Mouse (Mus musculus) liver, embryonic 13.5 days (tissue): ENCODE data around the gene Tmem117. TPM values are rescaled to one million over a fixed set of nuclear protein-coding genes. Genes with fewer than 3 reads are reported as not detected.

Experiments used
- ATAC-seq: fragments of 200-750 bp; cut with Nextera tagmentation; 2 replicates; pipeline ENCODE4 v1.8.0; 2017; ENCODE audit warnings: low read depth, mild to moderate bottlenecking, moderate number of reproducible peaks, moderate library complexity
- DNase-seq: peaks from one replicate; pipeline ENCODE4 v3.0.0; 2022
- H3K27ac ChIP-seq: fragments of 300-500 bp; sonication (generic); 2 replicates; pipeline ENCODE4 v1.5.1; 2015; ENCODE audit warnings: moderate library complexity, mild to moderate bottlenecking, inconsistent platforms
- H3K27me3 ChIP-seq: fragments of 300-500 bp; sonication (generic); 2 replicates; pipeline ENCODE4 v1.6.1; 2015; ENCODE audit warnings: mild to moderate bottlenecking, inconsistent platforms
- H3K36me3 ChIP-seq: fragments of 300-500 bp; sonication (generic); 2 replicates; pipeline ENCODE4 v1.6.1; 2015; ENCODE audit warnings: mild to moderate bottlenecking, inconsistent platforms
- H3K4me1 ChIP-seq: fragments of 300-500 bp; sonication (generic); replicated peaks from 2 replicates; pipeline ENCODE4 v1.6.1; 2015; ENCODE audit warnings: inconsistent platforms
- H3K4me2 ChIP-seq: fragments of 300-500 bp; sonication (generic); 2 replicates; pipeline ENCODE4 v1.6.1; 2015; ENCODE audit warnings: inconsistent platforms, mild to moderate bottlenecking, moderate library complexity
- H3K4me3 ChIP-seq: fragments of 300-500 bp; sonication (generic); replicated peaks from 2 replicates; pipeline ENCODE4 v1.5.1; 2015; ENCODE audit warnings: mild to moderate bottlenecking, inconsistent platforms
- H3K9ac ChIP-seq: fragments of 300-500 bp; sonication (generic); 2 replicates; pipeline ENCODE4 v1.6.1; 2015; ENCODE audit warnings: mild to moderate bottlenecking, inconsistent platforms
- H3K9me3 ChIP-seq: fragments of 300-500 bp; sonication (generic); replicated peaks from 2 replicates; pipeline ENCODE4 v1.6.1; 2016; ENCODE audit warnings: inconsistent platforms
- WGBS: fragments of 180-500 bp; shearing (Covaris S2); methylation state at CpG from one replicate; pipeline ENCODE4 v1.1.7; 2015; ENCODE audit not compliant: insufficient replicate concordance; 5-methylcytosine and 5-hydroxymethylcytosine counted together
- polyA plus RNA-seq: library from polyadenylated mRNA; unstranded; fragments of >200 nt; fragmentation: Nextera tagmentation; extraction: Ambion mirVana; gene quantifications from 2 replicates; pipeline ENCODE4 v1.2.1, GENCODE M21; 2015

Gene Tmem117
- polyA plus RNA-seq, 1 experiment from 2014 or later = 0.07 TPM

- H3K27me3 ChIP-seq = 0 out of 2 replicates have a peak, but pooled peaks cover 6% of the 10 kb centered on the region
- H3K4me2 ChIP-seq = no peak overlapping the region
- H3K9me3 ChIP-seq = no peaks in the 10 kb centered on the region
- DNase-seq (no peak), ATAC-seq (no peak)
- H3K9ac ChIP-seq = no peak overlapping the region
- H3K4me3 ChIP-seq = no peak overlapping the region
- H3K27ac ChIP-seq = no peak overlapping the region
- H3K36me3 ChIP-seq = no peaks in the 10 kb centered on the region
- WGBS = 60% methylated on average over 17 of the region's 17 CpGs
- H3K4me1 ChIP-seq = no peaks in the 10 kb centered on the region
Observed at GRCm38 (mm10) chr15:94649071-94649765, 20.2 kb downstream of the Tmem117 start.

- 60% methylated on average over 13 of the region's 13 CpGs for WGBS
Observed at GRCm38 (mm10) chr15:94649766-94650120, 20.7 kb downstream of the Tmem117 start.

GRCm38 (mm10) chr15:94651350-94651749 lies 22.3 kb downstream of the Tmem117 start:
- 65% methylated on average over 9 of the region's 9 CpGs for WGBS
- Histone ChIP-seq H3K36me3 (no peaks in the 10 kb centered on the region), H3K4me3 (no peak overlapping the region)

More at GRCm38 (mm10) chr15:94649766-94650120, 20.7 kb downstream of the Tmem117 start:
- Histone ChIP-seq H3K9ac (no peak overlapping the region), H3K27me3 (0 out of 2 replicates have a peak, but pooled peaks cover 6% of the 10 kb centered on the region), H3K9me3 (no peaks in the 10 kb centered on the region), H3K4me3 (no peak overlapping the region), H3K36me3 (no peaks in the 10 kb centered on the region), H3K27ac (no peak overlapping the region), H3K4me1 (no peaks in the 10 kb centered on the region), H3K4me2 (no peak overlapping the region)
- no peak for DNase-seq
- ATAC-seq = no peak

GRCm38 (mm10) chr15:94651969-94652842 lies 23.2 kb downstream of the Tmem117 start:
- 65% methylated on average over 13 of the region's 13 CpGs for WGBS

More at GRCm38 (mm10) chr15:94651350-94651749, 22.3 kb downstream of the Tmem117 start:
- Histone ChIP-seq H3K27ac (no peak overlapping the region), H3K9me3 (no peaks in the 10 kb centered on the region), H3K4me1 (no peaks in the 10 kb centered on the region), H3K4me2 (no peak overlapping the region), H3K27me3 (0 out of 2 replicates have a peak, but pooled peaks cover 6% of the 10 kb centered on the region), H3K9ac (no peak overlapping the region)
- ATAC-seq (no peak), DNase-seq (no peak)

GRCm38 (mm10) chr15:94652843-94653206 lies 23.8 kb downstream of the Tmem117 start:
- no peaks in the 10 kb centered on the region for H3K9me3 ChIP-seq
- H3K36me3 ChIP-seq = no peaks in the 10 kb centered on the region
- 61% methylated on average over 3 of the region's 3 CpGs for WGBS
- no peak overlapping the region for H3K9ac ChIP-seq
- 0 out of 2 replicates have a peak, but pooled peaks cover 6% of the 10 kb centered on the region for H3K27me3 ChIP-seq
- no peak overlapping the region for H3K4me3 ChIP-seq
- no peak overlapping the region for H3K4me2 ChIP-seq
- DNase-seq = no peak
- no peak overlapping the region for H3K27ac ChIP-seq
- no peak for ATAC-seq
- H3K4me1 ChIP-seq = no peaks in the 10 kb centered on the region

More at GRCm38 (mm10) chr15:94651969-94652842, 23.2 kb downstream of the Tmem117 start:
- H3K9me3 ChIP-seq = no peaks in the 10 kb centered on the region
- no peaks in the 10 kb centered on the region for H3K4me1 ChIP-seq
- H3K4me2 ChIP-seq = no peak overlapping the region
- H3K4me3 ChIP-seq = no peak overlapping the region
- no peak overlapping the region for H3K27ac ChIP-seq
- 0 out of 2 replicates have a peak, but pooled peaks cover 6% of the 10 kb centered on the region for H3K27me3 ChIP-seq
- ATAC-seq = no peak
- no peaks in the 10 kb centered on the region for H3K36me3 ChIP-seq
- DNase-seq = no peak
- no peak overlapping the region for H3K9ac ChIP-seq

GRCm38 (mm10) chr15:94655811-94656323 lies 26.8 kb downstream of the Tmem117 start:
- no peak for DNase-seq
- H3K27me3 ChIP-seq = no peaks in the 10 kb centered on the region
- WGBS = 73% methylated on average over 13 of the region's 13 CpGs

GRCm38 (mm10) chr15:94657882-94658281 lies 28.9 kb downstream of the Tmem117 start:
- H3K36me3 ChIP-seq = no peaks in the 10 kb centered on the region
- H3K4me3 ChIP-seq = no peak overlapping the region
- 59% methylated on average over 6 of the region's 6 CpGs for WGBS
- H3K4me2 ChIP-seq = no peak overlapping the region
- no peak overlapping the region for H3K9ac ChIP-seq
- H3K27ac ChIP-seq = no peak overlapping the region
- H3K27me3 ChIP-seq = no peaks in the 10 kb centered on the region
- DNase-seq = no peak
- no peaks in the 10 kb centered on the region for H3K4me1 ChIP-seq
- H3K9me3 ChIP-seq = no peaks in the 10 kb centered on the region
- no peak for ATAC-seq

More at GRCm38 (mm10) chr15:94655811-94656323, 26.8 kb downstream of the Tmem117 start:
- H3K9me3 ChIP-seq = no peaks in the 10 kb centered on the region
- no peak overlapping the region for H3K4me2 ChIP-seq
- H3K4me3 ChIP-seq = no peak overlapping the region
- no peak overlapping the region for H3K9ac ChIP-seq
- no peak overlapping the region for H3K27ac ChIP-seq
- no peaks in the 10 kb centered on the region for H3K36me3 ChIP-seq
- ATAC-seq = no peak
- no peaks in the 10 kb centered on the region for H3K4me1 ChIP-seq

GRCm38 (mm10) chr15:94658392-94659111 lies 29.5 kb downstream of the Tmem117 start:
- WGBS = 68% methylated on average over 13 of the region's 13 CpGs
- no peaks in the 10 kb centered on the region for H3K36me3 ChIP-seq
- no peak for ATAC-seq
- H3K4me2 ChIP-seq = no peak overlapping the region
- H3K4me1 ChIP-seq = no peaks in the 10 kb centered on the region
- no peak for DNase-seq
- H3K9me3 ChIP-seq = no peaks in the 10 kb centered on the region
- no peak overlapping the region for H3K4me3 ChIP-seq
- H3K9ac ChIP-seq = no peak overlapping the region
- no peaks in the 10 kb centered on the region for H3K27me3 ChIP-seq
- H3K27ac ChIP-seq = no peak overlapping the region

GRCm38 (mm10) chr15:94659112-94659437 lies 30.0 kb downstream of the Tmem117 start:
- H3K4me1 ChIP-seq = no peaks in the 10 kb centered on the region
- WGBS = 52% methylated on average over 6 of the region's 6 CpGs
- H3K27me3 ChIP-seq = no peaks in the 10 kb centered on the region
- no peak overlapping the region for H3K9ac ChIP-seq
- no peak for DNase-seq
- H3K27ac ChIP-seq = no peak overlapping the region
- no peaks in the 10 kb centered on the region for H3K9me3 ChIP-seq
- no peaks in the 10 kb centered on the region for H3K36me3 ChIP-seq
- no peak for ATAC-seq
- no peak overlapping the region for H3K4me2 ChIP-seq
- H3K4me3 ChIP-seq = no peak overlapping the region

- Histone ChIP-seq H3K36me3 (no peaks in the 10 kb centered on the region), H3K9me3 (no peaks in the 10 kb centered on the region), H3K27ac (no peak overlapping the region), H3K27me3 (no peaks in the 10 kb centered on the region), H3K4me2 (no peak overlapping the region), H3K9ac (no peak overlapping the region), H3K4me1 (no peaks in the 10 kb centered on the region), H3K4me3 (no peak overlapping the region)
- WGBS = 61% methylated on average over 7 of the region's 7 CpGs
- DNase-seq (no peak), ATAC-seq (no peak)
Observed at GRCm38 (mm10) chr15:94660913-94661312, 31.9 kb downstream of the Tmem117 start.

- Histone ChIP-seq H3K27me3 (no peaks in the 10 kb centered on the region), H3K4me3 (no peak overlapping the region), H3K36me3 (no peaks in the 10 kb centered on the region), H3K27ac (no peak overlapping the region), H3K4me1 (no peaks in the 10 kb centered on the region), H3K9ac (no peak overlapping the region), H3K9me3 (no peaks in the 10 kb centered on the region), H3K4me2 (no peak overlapping the region)
- 23% methylated on average over 9 of the region's 9 CpGs for WGBS
- DNase-seq = no peak
- no peak for ATAC-seq
Observed at GRCm38 (mm10) chr15:94661398-94661797, 32.4 kb downstream of the Tmem117 start.
